Mouse (Mus musculus) cerebellum, postnatal 10 days (tissue): ENCODE results near the gene Hoxa13.

Experiments
- DNase-seq, 2 experiments: peaks; one replicate each; pipeline ENCODE4 v3.0.0; 2021; ENCODE audit warnings: mixed read lengths in 2 of 2

Gene Hoxa13

GRCm38 (mm10) chr6:52221337-52221992 lies 39.2 kb downstream of the Hoxa13 start, which contains the start of gene Hoxa7:
Gene Hoxa7, minus strand, starts transcription at chr6:52221854.
- peak; percentile 91 to 94 for DNase-seq

GRCm38 (mm10) chr6:52220865-52221310 lies 39.8 kb downstream of the Hoxa13 start:
- DNase-seq, result no peak

GRCm38 (mm10) chr6:52220003-52220864 lies 40.4 kb downstream of the Hoxa13 start:
- DNase-seq, result peak; percentile 11 to 57

- DNase-seq, result peak in 1 of 2 experiments; percentile 56
Observed at GRCm38 (mm10) chr6:52219234-52219942, 41.3 kb downstream of the Hoxa13 start.

GRCm38 (mm10) chr6:52218643-52219215 lies 42.0 kb downstream of the Hoxa13 start:
- no peak for DNase-seq

GRCm38 (mm10) chr6:52217895-52218642 lies 42.6 kb downstream of the Hoxa13 start:
- DNase-seq, result peak in 1 of 2 experiments; percentile 60

- no peak for DNase-seq
Observed at GRCm38 (mm10) chr6:52217459-52217768, 43.3 kb downstream of the Hoxa13 start.

- DNase-seq, result peak in 1 of 2 experiments; percentile 50
Observed at GRCm38 (mm10) chr6:52216691-52217458, 43.8 kb downstream of the Hoxa13 start.

- peak in 1 of 2 experiments; percentile 5 for DNase-seq
Observed at GRCm38 (mm10) chr6:52215771-52216535, 44.7 kb downstream of the Hoxa13 start.

GRCm38 (mm10) chr6:52215070-52215469 lies 45.6 kb downstream of the Hoxa13 start:
- peak in 1 of 2 experiments; percentile 14 for DNase-seq

- DNase-seq, result peak in 1 of 2 experiments; percentile 10
Observed at GRCm38 (mm10) chr6:52214271-52214670, 46.4 kb downstream of the Hoxa13 start.

GRCm38 (mm10) chr6:52213119-52213986 lies 47.3 kb downstream of the Hoxa13 start, which contains the start of the genes Hoxa3 and Gm28308:
Gene Hoxa3, minus strand, starts transcription at chr6:52213336.
Gene Gm28308, minus strand, starts transcription at chr6:52213339.
- no peak for DNase-seq

- DNase-seq, result no peak
Observed at GRCm38 (mm10) chr6:52212556-52213118, 48.0 kb downstream of the Hoxa13 start.

GRCm38 (mm10) chr6:52211961-52212360 lies 48.7 kb downstream of the Hoxa13 start:
- DNase-seq, result peak; percentile 16 to 38

- peak; percentile 85 to 87 for DNase-seq
Observed at GRCm38 (mm10) chr6:52211170-52211935, 49.3 kb downstream of the Hoxa13 start.

- DNase-seq, result peak in 1 of 2 experiments; percentile 20
Observed at GRCm38 (mm10) chr6:52209685-52210046, 51.0 kb downstream of the Hoxa13 start.

- peak in 1 of 2 experiments; percentile 17 for DNase-seq
Observed at GRCm38 (mm10) chr6:52208868-52209684, 51.6 kb downstream of the Hoxa13 start.
